Mouse (Mus musculus) right cerebral cortex, adult 18-20 months (tissue): ENCODE data around the gene Nek11.
A peak's percentile ranks its signal among the peaks of the same experiment; 100 is the strongest.

ENCODE experiments used
- DNase-seq: peaks from one replicate; pipeline ENCODE4 v3.0.0; 2022; ENCODE audit warnings: mixed read lengths

Nek11 gene

GRCm38 (mm10) chr9:105309553-105310281 is 85.6 kb downstream of the Nek11 start:
- peak; percentile 75 for DNase-seq

GRCm38 (mm10) chr9:105306042-105306441 is 89.3 kb downstream of the Nek11 start:
- peak; percentile 20 for DNase-seq

- peak; percentile 66 for DNase-seq
Measured at GRCm38 (mm10) chr9:105302230-105302629, 93.1 kb downstream of the Nek11 start.

GRCm38 (mm10) chr9:105301396-105301795 is 93.9 kb downstream of the Nek11 start:
- no peak for DNase-seq

- DNase-seq, result no peak
Measured at GRCm38 (mm10) chr9:105300738-105301325, 94.5 kb downstream of the Nek11 start.

GRCm38 (mm10) chr9:105284670-105285069 is 110.7 kb downstream of the Nek11 start:
- DNase-seq, result no peak

GRCm38 (mm10) chr9:105282725-105283124 is 112.6 kb downstream of the Nek11 start:
- DNase-seq, result peak; percentile 23

GRCm38 (mm10) chr9:105274925-105275324 is 120.4 kb downstream of the Nek11 start:
- no peak for DNase-seq

GRCm38 (mm10) chr9:105274286-105274685 is 121.0 kb downstream of the Nek11 start:
- DNase-seq, result no peak

- no peak for DNase-seq
Measured at GRCm38 (mm10) chr9:105272241-105272640, 123.1 kb downstream of the Nek11 start.

- no peak for DNase-seq
Measured at GRCm38 (mm10) chr9:105263140-105263539, 132.2 kb downstream of the Nek11 start.

GRCm38 (mm10) chr9:105257668-105258067 is 137.7 kb downstream of the Nek11 start:
- no peak for DNase-seq

GRCm38 (mm10) chr9:105254076-105254475 is 141.2 kb downstream of the Nek11 start:
- DNase-seq, result no peak

GRCm38 (mm10) chr9:105252349-105253041 is 142.8 kb downstream of the Nek11 start:
- peak; percentile 41 for DNase-seq

- DNase-seq, result no peak
Measured at GRCm38 (mm10) chr9:105251256-105251655, 144.1 kb downstream of the Nek11 start.

- no peak for DNase-seq
Measured at GRCm38 (mm10) chr9:105244024-105244423, 151.3 kb downstream of the Nek11 start.

GRCm38 (mm10) chr9:105214434-105214833 is 180.9 kb downstream of the Nek11 start:
- peak; percentile 46 for DNase-seq

- no peak for DNase-seq
Measured at GRCm38 (mm10) chr9:105200305-105200704, 195.0 kb downstream of the Nek11 start.

GRCm38 (mm10) chr9:105186725-105187124 is 208.6 kb downstream of the Nek11 start:
- no peak for DNase-seq

- DNase-seq, result no peak
Measured at GRCm38 (mm10) chr9:105182392-105182791, 212.9 kb downstream of the Nek11 start.

- DNase-seq, result no peak
Measured at GRCm38 (mm10) chr9:105144992-105145391, 250.3 kb downstream of the Nek11 start, which contains the start of gene 1700080E11Rik. Gene 1700080E11Rik (minus strand): TSS chr9:105145092.

- no peak for DNase-seq
Measured at GRCm38 (mm10) chr9:105139204-105139603, 256.1 kb downstream of the Nek11 start.

GRCm38 (mm10) chr9:105136404-105136803 is 258.9 kb downstream of the Nek11 start:
- no peak for DNase-seq

GRCm38 (mm10) chr9:105134536-105134935 is 260.8 kb downstream of the Nek11 start:
- no peak for DNase-seq
